ENCODE assay signal across 15 mouse cellular contexts in the genomic region with DNA sequence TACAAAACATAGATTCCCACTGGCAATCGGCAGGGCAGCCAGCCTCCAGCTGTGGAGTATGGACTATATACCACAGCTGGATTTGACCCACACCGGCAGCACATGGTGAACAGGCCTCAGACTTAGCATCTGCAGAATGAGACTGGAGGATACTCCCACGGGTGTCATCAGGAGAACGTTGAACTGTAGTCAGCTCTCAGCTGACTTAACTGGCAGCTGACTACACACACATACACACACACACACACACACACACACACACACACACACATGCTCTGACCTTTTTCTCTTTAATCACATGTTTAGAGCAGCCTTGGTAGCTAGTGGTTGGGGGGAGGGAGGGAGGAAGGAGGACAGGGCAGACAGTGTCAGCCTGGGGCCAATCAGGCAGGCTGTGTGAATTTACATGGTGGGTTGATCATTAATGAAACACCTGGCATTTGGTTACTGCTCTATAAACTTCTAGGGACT. TPM values are rescaled to one million over a fixed set of nuclear protein-coding genes. Genes with fewer than 3 reads are reported as not detected.
DNase-seq lines count a peak whose midpoint lies in the region; ATAC-seq and TF ChIP-seq lines count a peak whose summit lies in the region.
"Had no signal": no experiment of that assay in that cellular context is flagged by ENCODE, and none has a peak within 500 bp of the region (broad histone marks: within the 10 kb centered on the region; RNA-seq: fewer than 3 reads in every experiment).

No protein-coding gene starts in this region.

- TF ChIP-seq POLR2A in heart, adult 2 months (IDR thresholded peaks at IDR 0.05; ENCODE audit: insufficient read depth, low read depth, low read length), result no peak

- no peak overlapping the region for H3K4me2 ChIP-seq in stomach, embryonic 15.5 days
- H3K4me2 ChIP-seq: heart, embryonic 13.5 days; hindbrain, embryonic 14.5 days had no signal

- intact Hi-C loops in heart, adult 2 months (cut with DNase I), result no loop called here
- intact Hi-C loops in left cerebral cortex, postnatal 25 days (cut with DNase I), result no loop called here

- H3K4me1 ChIP-seq in heart, embryonic 10.5 days, result no peaks in the 10 kb centered on the region
- no peaks in the 10 kb centered on the region for H3K4me1 ChIP-seq in heart, adult 2 months (ENCODE audit: control insufficient read depth, insufficient read depth, low read length)
- H3K4me1 ChIP-seq in stomach, embryonic 15.5 days, result peaks cover 3% of the 10 kb centered on the region; the same call in 1 of the 2 replicates
- H3K4me1 ChIP-seq: heart, embryonic 13.5 days had no signal

- H3K27ac ChIP-seq in heart, embryonic 10.5 days, result no peak overlapping the region
- no peak overlapping the region for H3K27ac ChIP-seq in heart, adult 2 months
- H3K27ac ChIP-seq in stomach, embryonic 15.5 days, result peak overlapping the region; percentile 9; the same call in 1 of the 2 replicates
- H3K27ac ChIP-seq: heart, embryonic 13.5 days; hindbrain, embryonic 14.5 days had no signal

- ATAC-seq in stomach, embryonic 15.5 days (ENCODE audit: insufficient read depth, low FRiP score, low read depth), result peak; percentile 92
- no peak for ATAC-seq in monocyte, adult 5-6 weeks (replicated peaks; ENCODE audit: insufficient number of reproducible peaks, low FRiP score, low TSS enrichment, poor library complexity, severe bottlenecking)

- no peak overlapping the region for H3K4me3 ChIP-seq in heart, embryonic 10.5 days
- H3K4me3 ChIP-seq in heart, adult 2 months, result no peak overlapping the region
- H3K4me3 ChIP-seq in stomach, embryonic 15.5 days (replicated peaks), result no peak overlapping the region
- H3K4me3 ChIP-seq: heart, embryonic 13.5 days; myocyte had no signal

- no peaks in the 10 kb centered on the region for H3K36me3 ChIP-seq in heart, embryonic 10.5 days
- H3K36me3 ChIP-seq in heart, adult 2 months (ENCODE audit: control insufficient read depth, insufficient read depth, low read length), result no peaks in the 10 kb centered on the region
- H3K36me3 ChIP-seq in stomach, embryonic 15.5 days, result no peaks in the 10 kb centered on the region
- H3K36me3 ChIP-seq: heart, embryonic 13.5 days had no signal

- WGBS in heart, embryonic 10.5 days, result 51% methylated on average over 4 of the region's 4 CpGs
- WGBS in heart, adult 2 months, result 39% methylated on average over 4 of the region's 4 CpGs
- WGBS in stomach, embryonic 15.5 days, result 34% methylated on average over 4 of the region's 4 CpGs

- no peak for TF ChIP-seq EP300 in heart, adult 2 months (IDR thresholded peaks at IDR 0.05; ENCODE audit: insufficient read depth, low read depth, low read length)

- H3K9me3 ChIP-seq in heart, embryonic 10.5 days, result no peaks in the 10 kb centered on the region
- no peaks in the 10 kb centered on the region for H3K9me3 ChIP-seq in stomach, embryonic 15.5 days
- H3K9me3 ChIP-seq: heart, embryonic 13.5 days had no signal

- H3K27me3 ChIP-seq in heart, embryonic 10.5 days (ENCODE audit: insufficient read depth, poor library complexity, severe bottlenecking), result peaks cover 11% of the 10 kb centered on the region; the same call in 1 of the 2 replicates
- H3K27me3 ChIP-seq in heart, adult 2 months (ENCODE audit: control insufficient read depth, insufficient read depth, low read length), result peaks cover 2% of the 10 kb centered on the region; the same call in 1 of the 2 replicates
- H3K27me3 ChIP-seq in stomach, embryonic 15.5 days (replicated peaks), result no peaks in the 10 kb centered on the region

- TF ChIP-seq CTCF in heart, adult 2 months (IDR thresholded peaks at IDR 0.05), result no peak

- no peaks in the 10 kb centered on the region for H3K79me2 ChIP-seq in heart, adult 2 months (replicated peaks; ENCODE audit: control insufficient read depth, insufficient read depth, low read length)

- peak; percentile 47 for DNase-seq in heart, embryonic 10.5 days (ENCODE audit: low spot score)
- DNase-seq in heart, adult 2 months, result no peak
- peak; percentile 84 for DNase-seq in kidney, adult 9 months
- peak; percentile 25 for DNase-seq in liver
- no peak for DNase-seq in left cerebral cortex, postnatal 25 days (ENCODE audit: low spot score in 2 of 2)
- DNase-seq in left cerebral cortex, adult 8-10 months (ENCODE audit: low spot score in 2 of 2), result no peak
- DNase-seq: adrenal gland, adult 8-10 months; cerebellum, adult 11-12 months; layer of hippocampus, postnatal 36 days; lung, postnatal 4 days had no signal

- H3K9ac ChIP-seq in heart, adult 2 months (ENCODE audit: low read depth, low read length), result no peak overlapping the region
- no peak overlapping the region for H3K9ac ChIP-seq in stomach, embryonic 15.5 days
- H3K9ac ChIP-seq: heart, embryonic 13.5 days; hindbrain, embryonic 14.5 days had no signal

RNA-seq across cellular contexts. Expression of a gene that starts 8.2 kb away (rescaled TPM):
- polyA plus RNA-seq in heart, embryonic 10.5 days (2016; fragmentation: Nextera tagmentation; extraction: Ambion mirVana), result 11.0 and 12.2 TPM in 2 replicates
- not detected for total RNA-seq in heart, adult 2 months (2021)
- 0.12 TPM in 2 replicates for polyA plus RNA-seq in heart, adult 2 months (2012; rRNA removed)
- polyA plus RNA-seq in stomach, embryonic 15.5 days (2015; fragmentation: Nextera tagmentation; extraction: Ambion mirVana), result 3.1 and 6.9 TPM in 2 replicates
- total RNA-seq in left cerebral cortex, postnatal 25 days (2021), result not detected
- 1.6 to 8.2 TPM (median 4.6 TPM) in 3 replicates for total RNA-seq in monocyte, adult 5-6 weeks (2017)
- total RNA-seq in left cerebral cortex, adult 8-10 months (2022), result not detected
- total RNA-seq: adrenal gland, adult 8-10 months; layer of hippocampus, postnatal 36 days had no signal
- polyA plus RNA-seq: hindbrain, embryonic 14.5 days; myocyte had no signal

RNA-seq across cellular contexts. Expression of a gene that starts 11.1 kb away (rescaled TPM):
- 17.8 and 23.8 TPM in 2 replicates for polyA plus RNA-seq in heart, embryonic 10.5 days (2016; fragmentation: Nextera tagmentation; extraction: Ambion mirVana)
- 10 to 100 TPM; 24.9 to 29.3 TPM for total RNA-seq in heart, adult 2 months (2021)
- 11.5 and 22.7 TPM in 2 replicates for polyA plus RNA-seq in heart, adult 2 months (2012; rRNA removed)
- 18.7 and 18.9 TPM in 2 replicates for polyA plus RNA-seq in stomach, embryonic 15.5 days (2015; fragmentation: Nextera tagmentation; extraction: Ambion mirVana)
- total RNA-seq in left cerebral cortex, postnatal 25 days (2021), result 10 to 100 TPM; 49.3 to 56.4 TPM
- total RNA-seq in monocyte, adult 5-6 weeks (2017), result 14.2 to 29.8 TPM (median 24.7 TPM) in 3 replicates
- 10 to 100 TPM; 54.1 to 61.6 (median 57.4) TPM for total RNA-seq in left cerebral cortex, adult 8-10 months (2022)

RNA-seq across cellular contexts. Expression of a gene that starts 46.4 kb away (rescaled TPM):
- 37.0 and 45.2 TPM in 2 replicates for polyA plus RNA-seq in heart, embryonic 10.5 days (2016; fragmentation: Nextera tagmentation; extraction: Ambion mirVana)
- 10 to 100 TPM; 11.0 to 12.2 TPM for total RNA-seq in heart, adult 2 months (2021)
- 14.3 and 21.9 TPM in 2 replicates for polyA plus RNA-seq in heart, adult 2 months (2012; rRNA removed)
- polyA plus RNA-seq in stomach, embryonic 15.5 days (2015; fragmentation: Nextera tagmentation; extraction: Ambion mirVana), result 33.6 and 41.8 TPM in 2 replicates
- total RNA-seq in left cerebral cortex, postnatal 25 days (2021), result 10 to 100 TPM; 16.5 to 17.8 TPM
- 5.6 to 17.7 TPM (median 9.1 TPM) in 3 replicates for total RNA-seq in monocyte, adult 5-6 weeks (2017)
- 10 to 100 TPM; 18.0 to 19.4 (median 19.2) TPM for total RNA-seq in left cerebral cortex, adult 8-10 months (2022)

Comparison
In these comparisons a context has a peak if more than half of its experiments do, and no peak if none do; other contexts are left out.
1. DNase-seq: peak in heart, embryonic 10.5 days (single experiment), kidney, adult 9 months (single experiment) and liver (single experiment); none in heart, adult 2 months (0 of 2), left cerebral cortex, postnatal 25 days (0 of 2) and left cerebral cortex, adult 8-10 months (0 of 2).